Mouse (Mus musculus): Measurements from ENCODE around the gene Maml3. TPM values are rescaled to one million over a fixed set of nuclear protein-coding genes. Genes with fewer than 3 reads are reported as not detected.

Maml3 gene
- total and polyA plus RNA-seq, 3 experiments: 0.81 to 1.8 (median 0.98) TPM

DNA sequence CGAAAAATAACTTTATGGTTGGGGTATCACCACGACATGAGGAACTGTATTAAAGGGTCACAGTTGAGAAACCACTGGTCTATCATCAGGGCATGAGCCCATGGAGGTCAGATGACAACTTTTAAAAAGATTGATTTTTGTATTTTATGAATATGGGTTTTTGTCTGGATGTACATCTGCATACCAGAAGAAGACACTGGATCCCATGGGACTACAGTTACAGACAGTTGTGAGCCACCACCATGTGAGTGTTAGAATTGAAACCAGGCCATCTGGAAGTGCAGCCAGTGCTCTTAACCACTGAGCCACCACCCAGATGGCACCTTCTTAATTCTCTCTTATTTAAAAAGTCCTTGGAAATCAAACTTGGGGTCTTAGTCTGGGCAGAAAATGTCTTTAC lies 468.9 kb downstream of the Maml3 start:
- Histone ChIP-seq H3K27ac (ENCODE audit: insufficient read depth, low read depth) (no peak overlapping the region), H3K4me3 (replicated peaks in 1 of 3; ENCODE audit: low read depth in 2 of 3, low read length in 2 of 3, poor library complexity in 1 of 3) (no peak overlapping the region)

More for the DNA sequence above, 468.9 kb downstream of the Maml3 start:
- peaks cover 9 to 41% of the 10 kb centered on the region in 2 experiments for H3K4me1 ChIP-seq (ENCODE audit: control insufficient read depth in 1 of 2, insufficient read depth in 2 of 2)
- TF ChIP-seq USF1 (IDR thresholded peaks at IDR 0.05; ENCODE audit: low read depth, low read length) (no peak), MYC (IDR thresholded peaks at IDR 0.05; ENCODE audit: low read depth, low read length) (peak; percentile 80; the same call in 1 of the 2 replicates), EP300 (IDR thresholded peaks at IDR 0.05; ENCODE audit: low read length) (peak; percentile 81), ELF1 (IDR thresholded peaks at IDR 0.05; ENCODE audit: low read depth, low read length) (no peak; the same call in 1 of the 2 replicates), ZMIZ1 (IDR thresholded peaks at IDR 0.05; ENCODE audit: low read depth, low read length) (peak; percentile 28; the same call in 1 of the 2 replicates), NRF1 (IDR thresholded peaks at IDR 0.05; ENCODE audit: low read depth, low read length) (no peak), GABPA (IDR thresholded peaks at IDR 0.05; ENCODE audit: insufficient replicate concordance, low read depth, low read length) (no peak), E2F4 (IDR thresholded peaks at IDR 0.05; ENCODE audit: insufficient replicate concordance, low read depth, low read length) (no peak), JUN (IDR thresholded peaks at IDR 0.05; ENCODE audit: insufficient read depth, low read depth, low read length) (no peak), CHD2 (IDR thresholded peaks at IDR 0.05; ENCODE audit: low read length) (no peak; the same call in 1 of the 2 replicates), NELFE (IDR thresholded peaks at IDR 0.05; ENCODE audit: low read depth, low read length) (no peak), MEF2A (IDR thresholded peaks at IDR 0.05; ENCODE audit: borderline replicate concordance, low read depth, low read length) (peak; percentile 54; the same call in 1 of the 2 replicates), BHLHE40 (IDR thresholded peaks at IDR 0.05; ENCODE audit: low read depth, low read length) (peak; percentile 73), ZNF384 (IDR thresholded peaks at IDR 0.05; ENCODE audit: low read depth, low read length) (no peak), CHD1 (IDR thresholded peaks at IDR 0.05; ENCODE audit: low read depth, low read length) (no peak), TBP (conservative IDR thresholded peaks at IDR 0.05; ENCODE audit: low read depth, low read length) (peak; percentile 69; the same call in 1 of the 2 replicates), USF2 (conservative IDR thresholded peaks at IDR 0.05; ENCODE audit: low read depth, low read length) (no peak), MAFK (IDR thresholded peaks at IDR 0.05; ENCODE audit: insufficient replicate concordance, low read length) (no peak), UBTF (IDR thresholded peaks at IDR 0.05; ENCODE audit: low read depth, low read length) (no peak), JUND (conservative IDR thresholded peaks at IDR 0.05; ENCODE audit: low read depth, low read length) (no peak), POLR2A (IDR thresholded peaks at IDR 0.05; ENCODE audit: low read depth, low read length) (no peak), HCFC1 (IDR thresholded peaks at IDR 0.05; ENCODE audit: low read depth, low read length) (no peak), MAZ (IDR thresholded peaks at IDR 0.05; ENCODE audit: low read depth, low read length) (0 out of 2 replicates have a peak, but pooled peaks have one; percentile 65), ETS1 (conservative IDR thresholded peaks at IDR 0.05; ENCODE audit: low read depth, low read length) (peak; percentile 72), CTCF (conservative IDR thresholded peaks at IDR 0.05 in 1 of 2, IDR thresholded peaks at IDR 0.05 in 1 of 2; ENCODE audit: low read depth in 2 of 2, low read length in 2 of 2) (no peak), ZKSCAN1 (IDR thresholded peaks at IDR 0.05; ENCODE audit: borderline replicate concordance, low read depth, low read length) (no peak), KAT2A (IDR thresholded peaks at IDR 0.05; ENCODE audit: insufficient replicate concordance, low read length) (0 out of 2 replicates have a peak, but pooled peaks have one; percentile 58), PAX5 (IDR thresholded peaks at IDR 0.05; ENCODE audit: low read length) (no peak), ZC3H11A (IDR thresholded peaks at IDR 0.05; ENCODE audit: low read depth, low read length) (no peak), SIN3A (IDR thresholded peaks at IDR 0.05; ENCODE audit: low read length) (no peak; the same call in none of the 2 replicates), RCOR1 (conservative IDR thresholded peaks at IDR 0.05; ENCODE audit: low read depth, low read length) (no peak), MXI1 (IDR thresholded peaks at IDR 0.05; ENCODE audit: low read depth, low read length) (no peak), IRF4 (IDR thresholded peaks at IDR 0.05; ENCODE audit: low read depth, low read length) (peak; percentile 73), SMC3 (IDR thresholded peaks at IDR 0.05; ENCODE audit: low read depth, low read length) (no peak), TCF12 (IDR thresholded peaks at IDR 0.05; ENCODE audit: low read depth, low read length) (peak; percentile 87), MAX (IDR thresholded peaks at IDR 0.05; ENCODE audit: low read length) (peak; percentile 88), RAD21 (IDR thresholded peaks at IDR 0.05; ENCODE audit: low read depth, low read length) (no peak), POLR2AphosphoS2 (IDR thresholded peaks at IDR 0.05; ENCODE audit: low read depth, low read length) (no peak)
- no peaks in the 10 kb centered on the region for H3K79me2 ChIP-seq (replicated peaks; ENCODE audit: control insufficient read depth, extremely low read depth, insufficient read depth, poor library complexity, severe bottlenecking)
- DNase-seq (ENCODE audit: extremely low read depth): peak; percentile 74
- H3K9ac ChIP-seq (ENCODE audit: insufficient read depth, low read depth): peak overlapping the region; percentile 73
- dilution Hi-C loops (cut with MboI; ENCODE audit: extremely low pct_ligation_motif_present, extremely low pct_unique_long_range_greater_than_20kb, low sequenced_read_pairs): no loop called here
- peak overlapping the region; percentile 52 for H3K4me2 ChIP-seq (ENCODE audit: insufficient read depth, low read depth, poor library complexity, severe bottlenecking)
- no peaks in the 10 kb centered on the region for H3K36me3 ChIP-seq (replicated peaks in 1 of 2; ENCODE audit: control insufficient read depth in 1 of 2, insufficient read depth in 1 of 2, low read length in 1 of 2)
- in situ Hi-C loops (cut with MboI; ENCODE audit: low pct_ligation_motif_present, low pct_unique_long_range_greater_than_20kb, low sequenced_read_pairs): no loop called here
- H3K27me3 ChIP-seq (replicated peaks): no peaks in the 10 kb centered on the region
- peaks cover 14% of the 10 kb centered on the region for H3K9me3 ChIP-seq (replicated peaks; ENCODE audit: low read length)

All from CH12.LX (cell line).